Mouse (Mus musculus): ENCODE data around the gene Gatb. TPM values are rescaled to one million over a fixed set of nuclear protein-coding genes. Genes with fewer than 3 reads are reported as not detected.

The Gatb gene
- total RNA-seq, 4 experiments from 2014 or later: 37.4 to 63.7 (median 49.0) TPM

- DNase-seq: no peak
Measured at GRCm38 (mm10) chr3:85661926-85662813, 88.3 kb downstream of the Gatb start.

DNA sequence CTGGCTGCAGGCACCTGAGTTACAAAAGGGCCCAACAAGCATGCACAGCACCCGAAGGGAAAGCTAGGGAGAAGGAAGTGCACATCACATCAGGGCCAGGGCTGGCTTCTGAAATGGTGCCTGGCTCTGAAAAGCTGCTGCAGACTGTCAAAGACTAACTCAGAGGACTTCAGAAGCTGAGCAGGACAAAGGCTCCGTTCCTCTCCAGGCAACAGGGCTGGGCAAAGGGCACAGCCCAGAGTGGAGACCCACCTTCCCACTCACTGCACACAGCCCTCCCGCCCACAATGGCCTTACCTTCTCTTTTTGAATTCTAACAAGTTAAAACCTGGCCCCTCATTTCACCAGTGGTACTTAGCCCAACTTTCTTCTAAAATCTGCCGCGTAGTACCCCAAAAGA, 89.9 kb downstream of the Gatb start:
- no peak for DNase-seq

DNA sequence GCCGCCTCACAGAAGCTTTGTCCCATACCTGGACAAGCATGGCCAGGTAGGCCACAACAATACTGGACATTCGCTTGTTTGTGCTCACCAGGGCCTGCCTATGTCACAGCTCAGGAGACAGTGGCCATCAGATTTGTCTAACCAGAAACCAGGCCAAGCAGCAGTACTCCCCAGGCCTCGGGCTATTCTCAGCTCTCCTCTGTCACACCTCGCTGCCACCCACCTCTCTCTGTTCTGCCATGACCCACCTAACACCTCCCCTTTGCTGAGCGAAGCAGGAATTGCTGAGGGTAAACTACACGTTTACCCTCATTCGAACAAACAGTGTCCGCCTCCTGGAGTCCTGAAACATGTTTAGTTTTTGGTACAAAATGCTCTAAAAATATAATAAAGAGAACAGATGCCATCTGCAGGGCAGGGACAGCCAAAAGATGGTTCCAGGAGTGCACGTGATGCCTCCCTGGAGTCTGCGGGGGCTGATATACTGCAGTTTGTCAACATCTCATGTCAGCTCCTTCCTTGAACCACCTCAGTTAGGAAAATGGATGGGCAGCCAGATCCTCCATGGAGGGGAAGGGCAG, 90.8 kb downstream of the Gatb start:
- DNase-seq: no peak

DNA sequence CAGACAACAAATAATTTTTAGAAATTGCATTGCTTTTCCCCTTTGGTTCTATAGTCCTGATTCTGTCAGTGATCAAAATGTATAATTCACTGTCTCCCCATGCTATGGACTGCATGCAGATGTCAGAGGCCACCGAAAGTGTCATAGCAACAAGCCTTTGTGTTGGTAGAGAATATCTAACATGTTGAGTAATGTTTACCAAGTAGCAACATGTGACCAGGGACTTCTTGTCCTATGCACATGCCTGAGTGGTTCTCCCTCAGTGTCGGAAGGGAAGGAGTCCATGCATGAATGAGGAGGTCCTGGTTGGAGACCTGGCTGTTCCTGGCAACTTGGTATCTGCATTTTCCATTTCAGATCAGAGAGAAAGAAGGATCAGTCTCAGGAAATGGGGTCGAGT, 92.2 kb downstream of the Gatb start:
- DNase-seq: no peak

GRCm38 (mm10) chr3:85666736-85667135, 92.8 kb downstream of the Gatb start:
- no peak for DNase-seq

DNA sequence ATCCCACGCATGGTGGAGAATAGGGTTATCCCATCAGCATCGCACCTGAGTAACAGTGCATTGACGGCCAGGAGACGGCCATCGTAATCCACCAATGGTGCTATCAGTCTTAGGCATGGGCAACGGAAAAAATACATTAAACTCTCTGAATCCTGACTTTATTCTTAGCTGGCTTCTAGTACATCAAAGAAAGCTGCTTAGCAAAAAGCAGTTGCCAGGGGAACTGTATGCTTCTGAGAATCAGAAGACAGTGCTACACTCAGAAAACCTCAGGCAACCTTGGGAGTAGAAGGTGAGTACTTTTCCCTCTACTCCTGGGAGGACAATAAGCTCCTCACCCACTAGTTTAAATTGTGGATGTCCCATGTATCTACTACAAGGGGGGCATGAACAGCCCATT, 93.8 kb downstream of the Gatb start:
- no peak for DNase-seq

GRCm38 (mm10) chr3:85669844-85670243, 95.9 kb downstream of the Gatb start:
- DNase-seq: no peak

GRCm38 (mm10) chr3:85677133-85677532, 103.2 kb downstream of the Gatb start:
- no peak for DNase-seq

- DNase-seq: no peak
Measured at GRCm38 (mm10) chr3:85677952-85678351, 104.0 kb downstream of the Gatb start.

DNA sequence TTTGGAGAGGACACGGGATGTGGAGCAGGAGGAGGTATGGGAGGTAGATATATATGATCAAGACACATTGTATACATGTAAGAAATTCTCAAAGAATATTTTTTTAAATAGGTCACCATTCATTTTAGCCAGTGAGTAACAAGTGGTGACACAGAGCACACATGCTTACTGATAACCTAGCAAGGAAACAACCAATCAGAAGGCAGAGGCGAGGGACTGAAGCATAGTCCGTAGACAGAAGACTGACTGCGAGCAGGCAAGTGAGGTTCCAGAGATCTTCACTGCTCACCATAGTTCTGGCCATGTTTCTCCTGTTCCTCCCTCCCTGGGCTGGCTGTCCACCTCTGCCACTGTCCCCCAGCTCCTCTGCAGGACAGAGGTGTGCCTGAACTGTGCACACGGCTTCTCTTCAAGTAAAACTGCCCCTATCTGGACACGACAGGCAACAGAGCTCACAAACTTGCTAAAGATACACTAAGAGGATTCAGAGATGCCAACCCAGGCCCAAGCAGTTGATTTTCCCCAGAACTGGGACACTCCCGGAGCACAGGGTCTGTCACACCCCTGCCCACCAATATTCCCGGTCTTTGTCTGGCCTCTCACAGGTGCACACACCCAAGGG, 105.5 kb downstream of the Gatb start:
- DNase-seq: no peak

GRCm38 (mm10) chr3:85679960-85680359, 106.0 kb downstream of the Gatb start:
- no peak for DNase-seq

GRCm38 (mm10) chr3:85681136-85681535, 107.2 kb downstream of the Gatb start:
- no peak for DNase-seq

DNA sequence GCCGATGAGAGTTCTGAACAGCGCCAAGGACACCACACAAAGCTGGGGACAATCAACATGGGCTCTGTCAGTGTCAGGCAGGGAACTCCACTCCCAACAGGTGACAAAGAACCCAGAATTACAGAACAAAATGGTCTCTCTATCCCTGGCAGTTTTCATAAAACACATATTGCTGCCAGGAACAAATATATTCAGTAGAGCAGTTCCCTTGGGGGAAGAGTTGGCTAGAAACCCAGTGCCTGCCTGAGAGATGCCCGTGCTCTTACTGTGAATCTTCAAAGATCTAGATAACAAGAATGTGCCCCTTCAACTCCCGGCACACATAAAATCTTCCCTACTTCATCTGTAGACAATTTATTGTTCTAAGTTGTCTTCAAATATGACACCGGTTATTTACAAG, 109.7 kb downstream of the Gatb start:
- DNase-seq: no peak

- DNase-seq: no peak
Measured at GRCm38 (mm10) chr3:85685271-85685670, 111.4 kb downstream of the Gatb start.

GRCm38 (mm10) chr3:85688341-85688740, 114.4 kb downstream of the Gatb start:
- DNase-seq: no peak

GRCm38 (mm10) chr3:85691134-85691533, 117.2 kb downstream of the Gatb start:
- no peak for DNase-seq

DNA sequence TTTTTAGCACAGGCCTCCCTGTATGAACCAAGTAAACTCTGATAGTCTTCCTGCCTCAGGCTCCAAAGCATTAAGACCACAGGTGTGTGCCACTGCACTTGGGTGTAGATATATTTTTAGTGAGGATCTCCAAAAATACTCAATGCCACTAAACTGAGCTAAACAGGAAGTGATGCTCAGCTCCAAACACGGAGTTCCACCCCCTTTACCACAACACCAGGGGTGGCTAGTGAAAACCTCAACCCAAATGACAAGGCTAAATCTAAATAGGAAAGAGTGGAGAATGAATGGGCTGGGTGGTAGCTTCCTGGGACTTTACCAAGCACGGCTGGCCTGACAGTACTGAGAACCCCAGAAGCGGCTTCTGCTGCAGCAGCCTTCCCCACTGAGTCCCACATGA, 119.1 kb downstream of the Gatb start:
- DNase-seq: no peak

GRCm38 (mm10) chr3:85695056-85695455, 121.1 kb downstream of the Gatb start:
- no peak for DNase-seq

- DNase-seq: no peak
Measured at GRCm38 (mm10) chr3:85698496-85698895, 124.6 kb downstream of the Gatb start.

GRCm38 (mm10) chr3:85703141-85703882, 129.4 kb downstream of the Gatb start:
- no peak for DNase-seq

Data from adrenal gland, adult 8-10 months (tissue).